Mouse (Mus musculus): ENCODE measurements around the gene Olfm2. TPM values are rescaled to one million over a fixed set of nuclear protein-coding genes. Genes with fewer than 3 reads are reported as not detected.
"Not testable (repeated sequence)": the region's sequence is repeated elsewhere in the genome, so short reads cannot be mapped to it uniquely, and the experiment has no call there.

Gene Olfm2
- polyA plus RNA-seq, 1 experiment from 2014 or later = 2.3 TPM

- DNase-seq (ENCODE audit: low spot score) (no peak), ATAC-seq (ENCODE audit: low FRiP score, low TSS enrichment) (no peak)
- Histone ChIP-seq H3K4me3 (ENCODE audit: low read depth, low read length) (no peak overlapping the region), H3K27ac (replicated peaks) (no peak overlapping the region), H3K36me3 (ENCODE audit: control insufficient read depth, insufficient read depth, low read length) (peaks cover 16% of the 10 kb centered on the region), H3K9me3 (ENCODE audit: control insufficient read depth, low read length) (no peaks in the 10 kb centered on the region), H3K4me1 (replicated peaks; ENCODE audit: control insufficient read depth, insufficient read depth) (no peaks in the 10 kb centered on the region), H3K9ac (ENCODE audit: low read length) (no peak overlapping the region), H3K27me3 (ENCODE audit: control insufficient read depth, insufficient read depth, low read length) (no peaks in the 10 kb centered on the region), H3K4me2 (replicated peaks; ENCODE audit: low read depth) (no peak overlapping the region)
- WGBS = 87% methylated on average over 2 of the region's 2 CpGs
- TF ChIP-seq CTCF (IDR thresholded peaks at IDR 0.05; ENCODE audit: low read depth) (no peak), EP300 (optimal IDR thresholded peaks at IDR 0.05) (no peak)
Measured at GRCm38 (mm10) chr9:20636790-20637189, 109.4 kb downstream of the Olfm2 start.

- H3K4me3 ChIP-seq (ENCODE audit: low read depth, low read length) = no peak overlapping the region
- H3K9ac ChIP-seq (ENCODE audit: low read length) = no peak overlapping the region
- ATAC-seq (ENCODE audit: low FRiP score, low TSS enrichment) (no peak), DNase-seq (ENCODE audit: low spot score) (no peak)
- H3K4me2 ChIP-seq (replicated peaks; ENCODE audit: low read depth) = no peak overlapping the region
- TF ChIP-seq EP300 (optimal IDR thresholded peaks at IDR 0.05) = no peak
- no peak for TF ChIP-seq CTCF (IDR thresholded peaks at IDR 0.05; ENCODE audit: low read depth)
- peaks cover 16% of the 10 kb centered on the region for H3K36me3 ChIP-seq (ENCODE audit: control insufficient read depth, insufficient read depth, low read length)
- WGBS = 89% methylated on average over 3 of the region's 3 CpGs
- H3K9me3 ChIP-seq (ENCODE audit: control insufficient read depth, low read length) = no peaks in the 10 kb centered on the region
- no peaks in the 10 kb centered on the region for H3K27me3 ChIP-seq (ENCODE audit: control insufficient read depth, insufficient read depth, low read length)
- no peak overlapping the region for H3K27ac ChIP-seq (replicated peaks)
- no peaks in the 10 kb centered on the region for H3K4me1 ChIP-seq (replicated peaks; ENCODE audit: control insufficient read depth, insufficient read depth)
Measured at GRCm38 (mm10) chr9:20636256-20636655, 109.9 kb downstream of the Olfm2 start.

GRCm38 (mm10) chr9:20635676-20636075 lies 110.5 kb downstream of the Olfm2 start:
- not testable (repeated sequence) for DNase-seq (ENCODE audit: low spot score); ATAC-seq (ENCODE audit: low FRiP score, low TSS enrichment); H3K9ac ChIP-seq (ENCODE audit: low read length); H3K4me3 ChIP-seq (ENCODE audit: low read depth, low read length); H3K4me1 ChIP-seq (replicated peaks; ENCODE audit: control insufficient read depth, insufficient read depth); H3K9me3 ChIP-seq (ENCODE audit: control insufficient read depth, low read length); H3K27me3 ChIP-seq (ENCODE audit: control insufficient read depth, insufficient read depth, low read length); H3K4me2 ChIP-seq (replicated peaks; ENCODE audit: low read depth); H3K27ac ChIP-seq (replicated peaks)
- 95% methylated on average over 8 of the region's 8 CpGs for WGBS
- H3K36me3 ChIP-seq (ENCODE audit: control insufficient read depth, insufficient read depth, low read length) = peaks cover 16% of the 10 kb centered on the region

- Histone ChIP-seq H3K4me1 (replicated peaks; ENCODE audit: control insufficient read depth, insufficient read depth) (no peaks in the 10 kb centered on the region), H3K9me3 (ENCODE audit: control insufficient read depth, low read length) (no peaks in the 10 kb centered on the region), H3K27me3 (ENCODE audit: control insufficient read depth, insufficient read depth, low read length) (no peaks in the 10 kb centered on the region), H3K36me3 (ENCODE audit: control insufficient read depth, insufficient read depth, low read length) (no peaks in the 10 kb centered on the region), H3K4me2 (replicated peaks; ENCODE audit: low read depth) (no peak overlapping the region), H3K4me3 (ENCODE audit: low read depth, low read length) (no peak overlapping the region), H3K27ac (replicated peaks) (no peak overlapping the region), H3K9ac (ENCODE audit: low read length) (no peak overlapping the region)
- 67% methylated on average over 2 of the region's 2 CpGs for WGBS
- TF ChIP-seq CTCF (IDR thresholded peaks at IDR 0.05; ENCODE audit: low read depth) (no peak), EP300 (optimal IDR thresholded peaks at IDR 0.05) (no peak)
- ATAC-seq (ENCODE audit: low FRiP score, low TSS enrichment) (no peak), DNase-seq (ENCODE audit: low spot score) (no peak)
Measured at GRCm38 (mm10) chr9:20631332-20631731, 114.8 kb downstream of the Olfm2 start.

Other genes starting within 250 kb of the Olfm2 start
- gene Zfp266, start 224.9 kb downstream of the Olfm2 start, polyA plus RNA-seq (2015; fragmentation: Nextera tagmentation; extraction: Ambion mirVana) = 33.7 and 35.2 TPM in 2 replicates
- 6.0 and 6.9 TPM in 2 replicates for gene Zfp846, start 165.1 kb downstream of the Olfm2 start, polyA plus RNA-seq (2015; fragmentation: Nextera tagmentation; extraction: Ambion mirVana)
- 451 and 481 TPM in 2 replicates for gene Ubl5, start 103.5 kb downstream of the Olfm2 start, polyA plus RNA-seq (2015; fragmentation: Nextera tagmentation; extraction: Ambion mirVana)
- 7.2 and 8.2 TPM in 2 replicates for gene Fbxl12, start 101.6 kb downstream of the Olfm2 start, polyA plus RNA-seq (2015; fragmentation: Nextera tagmentation; extraction: Ambion mirVana)
- gene Pin1, start 94.3 kb downstream of the Olfm2 start, polyA plus RNA-seq (2015; fragmentation: Nextera tagmentation; extraction: Ambion mirVana) = 28.2 and 28.7 TPM in 2 replicates
- 2.4 and 2.6 TPM in 2 replicates for gene Col5a3, start 68.7 kb upstream of the Olfm2 start, polyA plus RNA-seq (2015; fragmentation: Nextera tagmentation; extraction: Ambion mirVana)
- not detected in 2 replicates for gene Rdh8, start 72.2 kb upstream of the Olfm2 start, polyA plus RNA-seq (2015; fragmentation: Nextera tagmentation; extraction: Ambion mirVana)
- gene A230050P20Rik, start 122.3 kb upstream of the Olfm2 start, polyA plus RNA-seq (2015; fragmentation: Nextera tagmentation; extraction: Ambion mirVana) = 6.9 TPM in 2 replicates
- gene Angptl6, start 133.4 kb upstream of the Olfm2 start, polyA plus RNA-seq (2015; fragmentation: Nextera tagmentation; extraction: Ambion mirVana) = 7.7 and 7.9 TPM in 2 replicates
- 32.4 and 37.3 TPM in 2 replicates for gene Ppan, start 141.8 kb upstream of the Olfm2 start, polyA plus RNA-seq (2015; fragmentation: Nextera tagmentation; extraction: Ambion mirVana)
- gene Eif3g, start 152.3 kb upstream of the Olfm2 start, polyA plus RNA-seq (2015; fragmentation: Nextera tagmentation; extraction: Ambion mirVana) = 215 and 221 TPM in 2 replicates
- gene Dnmt1, start 213.5 kb upstream of the Olfm2 start, polyA plus RNA-seq (2015; fragmentation: Nextera tagmentation; extraction: Ambion mirVana) = 17.9 TPM in 2 replicates
- 16.3 and 19.4 TPM in 2 replicates for gene S1pr2, start 230.4 kb upstream of the Olfm2 start, polyA plus RNA-seq (2015; fragmentation: Nextera tagmentation; extraction: Ambion mirVana)

Data from stomach, postnatal 0 days (tissue).